Mouse (Mus musculus) embryonic fibroblast, embryonic 13.5 days (primary cell): ENCODE measurements around the gene Des.

ENCODE experiments used
- CTCF ChIP-seq: IDR thresholded peaks from 2 replicates; pipeline ENCODE4 v1.5.1; 2011; ENCODE audit warnings: mild to moderate bottlenecking, control low read depth, low read length, moderate library complexity, borderline replicate concordance; ENCODE audit not compliant: insufficient read depth
- POLR2A ChIP-seq: IDR thresholded peaks from 2 replicates; pipeline ENCODE4 v1.6.1; 2011; ENCODE audit warnings: low read depth, mild to moderate bottlenecking, control low read depth, low read length, moderate library complexity

DNA sequence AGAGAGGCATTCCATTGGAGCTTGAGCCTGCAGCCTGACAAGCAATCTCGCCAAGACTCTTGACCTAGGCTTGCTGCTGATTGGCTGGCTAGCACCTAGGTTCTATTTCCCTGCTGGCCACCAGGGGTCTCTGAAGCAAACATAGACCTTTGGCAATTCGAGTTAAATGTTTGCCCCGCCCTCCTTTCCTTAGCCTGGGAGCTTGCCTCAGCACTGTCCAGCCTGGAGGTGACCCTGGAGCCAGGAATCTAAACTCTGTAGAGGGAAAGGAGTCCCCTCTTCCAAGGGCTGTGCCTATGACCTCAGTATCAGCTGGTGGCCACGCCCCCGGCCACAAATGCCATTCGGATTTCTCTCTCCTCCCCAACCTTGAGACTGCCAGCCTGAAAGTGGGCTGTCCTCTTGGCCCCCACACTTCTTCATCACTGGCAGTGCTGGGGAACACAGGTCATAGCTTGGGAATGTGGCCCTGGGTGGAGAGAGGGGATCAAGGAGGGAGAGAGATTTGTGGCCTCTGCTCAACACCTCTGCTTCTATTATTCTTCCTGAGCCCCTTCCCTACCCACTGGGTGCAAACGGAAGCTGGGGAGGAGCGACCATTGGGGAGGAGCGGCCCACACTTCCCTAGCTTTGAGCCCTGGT, 38.8 kb downstream of the Des start:
- no peak for TF ChIP-seq CTCF
- TF ChIP-seq POLR2A = peak; percentile 49; the same call in 1 of the 2 replicates
